15 mouse cellular contexts compared by ENCODE assay signal in genomic region chr7:75504524-75504923, GRCm38 (mm10).
"Had no signal": no experiment of that assay in that cellular context is flagged by ENCODE, and none has a peak within 500 bp of the region (broad histone marks: within the 10 kb centered on the region; RNA-seq: fewer than 3 reads in every experiment).

No protein-coding gene starts in this region.

- H3K4me1 ChIP-seq: midbrain, embryonic 15.5 days; neural tube, embryonic 13.5 days had no signal

- DNase-seq: kidney, adult 2 months; kidney, postnatal 25 days; layer of hippocampus, adult 9-11 months; liver, embryonic 13.5 days; lung, adult 2 months; lung, postnatal 14 days; lung, postnatal 4 days; thymus, adult 18-20 months; thymus, postnatal 36 days had no signal

- ATAC-seq: midbrain, embryonic 15.5 days had no signal

- H3K27me3 ChIP-seq: liver, embryonic 13.5 days; midbrain, embryonic 15.5 days; neural tube, embryonic 13.5 days had no signal

- H3K27ac ChIP-seq: kidney, postnatal 0 days; layer of hippocampus, adult 2 months; left cerebral cortex, adult 2 months; liver, embryonic 13.5 days; midbrain, embryonic 15.5 days; neural tube, embryonic 13.5 days had no signal

- H3K4me3 ChIP-seq: layer of hippocampus, adult 2 months; left cerebral cortex, adult 2 months; liver, embryonic 13.5 days; midbrain, embryonic 15.5 days; neural tube, embryonic 13.5 days had no signal

- H3K9me3 ChIP-seq: liver, embryonic 13.5 days; midbrain, embryonic 15.5 days; neural tube, embryonic 13.5 days had no signal

- H3K4me2 ChIP-seq: liver, embryonic 13.5 days; midbrain, embryonic 11.5 days; midbrain, embryonic 15.5 days; neural tube, embryonic 13.5 days had no signal

- H3K9ac ChIP-seq: liver, embryonic 13.5 days; midbrain, embryonic 15.5 days; neural tube, embryonic 13.5 days had no signal

- H3K36me3 ChIP-seq: liver, embryonic 13.5 days; midbrain, embryonic 15.5 days; neural tube, embryonic 13.5 days had no signal
